Mouse (Mus musculus) heart, postnatal 0 days (tissue): ENCODE results near the gene Sirt1.

Source experiments
- CTCF ChIP-seq: IDR thresholded peaks from 2 replicates; pipeline ENCODE4 v1.5.1; 2016; ENCODE audit warnings: antibody characterized with exemption, control low read depth, low read depth
- EP300 ChIP-seq: IDR thresholded peaks from 2 replicates; pipeline ENCODE4 v1.6.1; 2016; ENCODE audit warnings: antibody characterized with exemption, low read depth

DNA sequence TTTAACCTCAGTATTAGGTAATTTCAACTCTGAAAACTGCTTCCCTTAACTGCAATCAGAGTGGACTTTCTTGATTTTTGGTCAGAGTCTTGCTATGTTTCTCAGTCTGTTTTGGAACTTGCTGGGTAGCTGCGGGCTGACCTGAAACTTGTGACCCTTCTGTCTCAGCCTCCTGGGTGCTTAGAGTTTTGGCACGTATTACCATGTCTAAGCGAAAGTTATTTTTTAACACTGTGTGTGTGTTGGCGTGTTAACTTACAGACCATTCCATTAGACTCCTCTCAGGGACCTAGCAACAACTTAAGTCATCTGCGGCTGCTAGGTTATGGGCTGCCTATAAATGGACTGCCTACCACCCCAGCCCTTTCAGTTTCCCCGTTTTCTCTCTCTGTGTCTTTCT lies 14.1 kb downstream of the Sirt1 start:
- TF ChIP-seq CTCF: no peak
- TF ChIP-seq EP300: no peak
